Mouse (Mus musculus) midbrain, embryonic 10.5 days (tissue): ENCODE data around the gene Gm5447. TPM values are rescaled to one million over a fixed set of nuclear protein-coding genes. Genes with fewer than 3 reads are reported as not detected.

Experiments used
- DNase-seq: peaks from one replicate; pipeline ENCODE4 v3.0.0-alpha.2; 2017; ENCODE audit warnings: low spot score
- H3K27ac ChIP-seq: fragments of 300-500 bp; sonication (generic); replicated peaks from 2 replicates; pipeline ENCODE4 v1.5.1; 2016; ENCODE audit warnings: mild to moderate bottlenecking
- H3K27me3 ChIP-seq: fragments of 300-500 bp; sonication (generic); 2 replicates; pipeline ENCODE4 v1.6.1; 2016; ENCODE audit warnings: low read depth, mild to moderate bottlenecking; ENCODE audit not compliant: poor library complexity, severe bottlenecking
- H3K36me3 ChIP-seq: fragments of 300-500 bp; sonication (generic); 2 replicates; pipeline ENCODE4 v1.6.1; 2016; ENCODE audit warnings: mild to moderate bottlenecking, moderate library complexity
- H3K4me1 ChIP-seq: fragments of 300-500 bp; sonication (generic); 2 replicates; pipeline ENCODE4 v1.6.1; 2016
- H3K4me3 ChIP-seq: fragments of 300-500 bp; sonication (generic); 2 replicates; pipeline ENCODE4 v1.5.1; 2016; ENCODE audit warnings: mild to moderate bottlenecking, moderate library complexity
- H3K9me3 ChIP-seq: fragments of 300-500 bp; sonication (generic); replicated peaks from 2 replicates; pipeline ENCODE4 v1.6.1; 2016; ENCODE audit warnings: mild to moderate bottlenecking
- WGBS: fragments of 180-500 bp; shearing (Covaris S2); methylation state at CpG from one replicate; pipeline ENCODE4 v1.1.7; 2016; 5-methylcytosine and 5-hydroxymethylcytosine counted together
- polyA plus RNA-seq: library from polyadenylated mRNA; unstranded; fragments of >200 nt; fragmentation: Nextera tagmentation; extraction: Ambion mirVana; gene quantifications from 2 replicates; pipeline ENCODE4 v1.2.1, GENCODE M21; 2016

The Gm5447 gene
- polyA plus RNA-seq, 1 experiment from 2014 or later = 0.10 TPM

DNA sequence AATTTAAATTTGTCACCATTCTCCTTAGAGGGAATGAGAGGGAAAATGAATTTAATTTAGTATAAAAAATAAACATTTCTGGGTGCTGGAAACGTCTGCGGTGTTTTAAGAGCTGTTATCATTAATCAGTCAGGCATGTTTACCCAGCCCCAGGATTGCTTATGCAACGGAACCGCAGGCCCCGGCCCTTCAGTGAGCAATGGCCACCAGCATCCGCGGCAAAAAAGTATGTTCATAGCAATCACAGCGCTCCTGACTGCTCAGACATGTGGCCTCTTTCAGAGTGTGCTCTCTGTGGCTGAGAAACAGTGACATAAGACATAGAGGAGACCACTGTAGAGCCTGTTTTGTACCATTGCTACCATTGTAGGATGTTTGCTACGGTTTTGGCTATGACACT lies 16.2 kb downstream of the Gm5447 start:
- 82% methylated on average over 9 of the region's 9 CpGs for WGBS
- no peak overlapping the region for H3K4me3 ChIP-seq
- H3K27me3 ChIP-seq = peaks cover 34% of the 10 kb centered on the region
- H3K27ac ChIP-seq = no peak overlapping the region
- no peak for DNase-seq
- H3K36me3 ChIP-seq = no peaks in the 10 kb centered on the region
- H3K4me1 ChIP-seq = peaks cover 11% of the 10 kb centered on the region
- no peaks in the 10 kb centered on the region for H3K9me3 ChIP-seq

DNA sequence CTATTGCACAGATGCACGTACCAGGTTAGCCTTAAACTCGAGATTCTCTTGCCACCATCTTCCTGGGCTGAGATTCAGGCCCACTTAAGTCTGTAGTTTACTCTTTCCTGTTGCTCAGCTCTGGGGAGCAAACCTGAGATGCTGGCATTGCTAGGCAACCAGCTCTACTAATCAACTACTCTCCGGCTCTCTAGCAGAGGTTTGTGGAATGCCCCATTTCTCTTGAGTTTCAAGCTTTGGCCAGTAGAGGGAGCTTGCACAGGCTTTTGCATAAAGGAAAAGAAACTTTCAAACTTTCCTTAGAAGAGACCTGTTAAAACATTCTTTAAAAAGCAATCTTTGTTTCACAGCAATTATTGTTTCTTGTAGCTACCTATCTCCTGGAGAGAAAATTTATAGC lies 19.8 kb downstream of the Gm5447 start:
- peak; percentile 52 for DNase-seq
- Histone ChIP-seq H3K27ac (no peak overlapping the region), H3K27me3 (peaks cover 8% of the 10 kb centered on the region; the same call in 1 of the 2 replicates), H3K4me1 (no peaks in the 10 kb centered on the region), H3K4me3 (no peak overlapping the region), H3K36me3 (no peaks in the 10 kb centered on the region), H3K9me3 (no peaks in the 10 kb centered on the region)
- WGBS = 26% methylated on average over 3 of the region's 3 CpGs

DNA sequence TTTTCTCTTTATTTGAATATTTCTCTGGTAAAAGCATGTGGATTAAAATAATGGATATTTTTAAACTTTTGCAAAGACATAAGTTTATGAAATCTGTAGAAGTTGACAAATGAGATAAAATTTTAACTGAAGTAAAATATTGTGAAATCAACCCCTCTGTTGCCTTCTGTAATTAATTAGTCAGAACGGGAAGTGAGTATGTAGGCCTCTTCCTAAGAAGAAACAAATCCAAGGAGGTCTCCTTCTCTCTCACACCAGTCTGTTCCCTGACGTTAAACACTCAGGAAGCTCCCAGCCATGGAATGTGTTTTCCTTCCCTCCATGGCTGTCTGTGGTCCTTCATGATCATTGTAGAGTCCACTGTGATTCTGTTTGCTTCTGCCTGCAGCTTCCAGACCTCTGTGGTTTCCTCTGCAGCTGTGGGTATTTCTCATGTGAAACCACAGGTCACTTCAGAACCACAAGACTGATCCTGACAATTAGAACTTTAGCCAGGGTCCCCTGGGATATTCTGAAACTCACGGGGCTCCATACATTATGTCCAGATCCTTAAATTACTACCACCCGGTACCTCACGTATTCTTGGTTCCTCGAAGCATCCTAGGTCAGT lies 20.4 kb downstream of the Gm5447 start:
- no peaks in the 10 kb centered on the region for H3K36me3 ChIP-seq
- 78% methylated on average over 6 of the region's 6 CpGs for WGBS
- H3K27me3 ChIP-seq = peaks cover 8% of the 10 kb centered on the region; the same call in 1 of the 2 replicates
- no peak overlapping the region for H3K4me3 ChIP-seq
- no peak overlapping the region for H3K27ac ChIP-seq
- H3K9me3 ChIP-seq = no peaks in the 10 kb centered on the region
- no peak for DNase-seq
- H3K4me1 ChIP-seq = no peaks in the 10 kb centered on the region

DNA sequence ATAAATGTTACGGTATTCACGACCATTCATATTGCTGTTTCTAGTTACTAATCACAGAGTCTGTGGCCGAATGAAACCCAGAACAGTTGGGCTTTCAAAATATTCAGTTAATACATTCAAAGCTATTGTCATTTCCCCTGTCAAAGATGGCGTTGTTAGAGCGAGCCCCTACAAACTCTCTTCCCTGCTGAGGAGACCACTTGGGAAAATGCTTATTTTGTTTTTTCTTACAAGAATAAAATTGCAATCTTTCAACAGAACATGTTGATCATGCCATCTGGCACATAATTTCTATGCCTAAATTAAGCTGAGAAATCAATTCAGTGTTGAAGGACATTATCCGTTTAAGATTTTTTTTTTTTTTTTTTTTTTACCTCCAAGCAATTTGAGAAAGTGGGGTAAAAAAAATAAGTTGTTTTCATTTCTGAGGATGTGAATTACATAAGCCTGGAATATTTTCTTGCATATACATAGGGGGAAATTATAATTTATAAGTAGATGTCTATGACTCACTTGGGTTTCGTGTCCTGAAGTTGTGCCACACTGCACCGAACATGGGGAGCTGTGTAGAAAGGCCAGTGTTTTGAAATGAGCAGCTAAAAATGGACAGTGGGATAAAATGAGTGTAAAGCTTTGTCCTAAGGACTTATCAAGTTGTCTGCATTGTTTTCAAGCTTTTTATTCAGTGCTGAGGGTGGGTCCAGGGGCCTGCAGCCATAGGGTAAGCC lies 23.7 kb downstream of the Gm5447 start:
- H3K4me3 ChIP-seq = no peak overlapping the region
- no peaks in the 10 kb centered on the region for H3K9me3 ChIP-seq
- peaks cover 3% of the 10 kb centered on the region; the same call in 1 of the 2 replicates for H3K27me3 ChIP-seq
- 88% methylated on average over 8 of the region's 8 CpGs for WGBS
- no peaks in the 10 kb centered on the region for H3K4me1 ChIP-seq
- no peak overlapping the region for H3K27ac ChIP-seq
- no peaks in the 10 kb centered on the region for H3K36me3 ChIP-seq
- DNase-seq = no peak

DNA sequence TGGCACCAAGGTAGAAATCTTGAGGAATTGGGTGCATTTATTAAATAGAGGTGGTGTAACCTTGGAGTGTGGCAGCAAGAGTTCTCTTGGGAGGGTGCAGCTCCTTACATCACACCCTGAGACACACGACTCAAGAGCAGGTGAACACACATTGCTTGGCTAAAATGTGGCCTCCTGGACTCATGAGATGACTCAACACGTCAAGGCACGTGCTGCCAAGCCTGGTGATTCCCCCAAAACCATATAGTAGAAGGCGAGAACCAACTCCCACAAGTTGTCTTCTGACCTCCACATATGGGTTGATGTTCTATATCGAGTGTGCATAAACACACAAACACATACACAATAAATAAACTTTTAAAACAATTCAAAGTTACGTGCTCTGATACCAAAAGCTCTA lies 25.8 kb downstream of the Gm5447 start:
- DNase-seq = no peak
- WGBS = 85% methylated on average over 6 of the region's 6 CpGs
- H3K36me3 ChIP-seq = no peaks in the 10 kb centered on the region
- H3K27ac ChIP-seq = no peak overlapping the region
- H3K27me3 ChIP-seq = no peaks in the 10 kb centered on the region
- no peaks in the 10 kb centered on the region for H3K9me3 ChIP-seq
- H3K4me3 ChIP-seq = no peak overlapping the region
- H3K4me1 ChIP-seq = no peaks in the 10 kb centered on the region

DNA sequence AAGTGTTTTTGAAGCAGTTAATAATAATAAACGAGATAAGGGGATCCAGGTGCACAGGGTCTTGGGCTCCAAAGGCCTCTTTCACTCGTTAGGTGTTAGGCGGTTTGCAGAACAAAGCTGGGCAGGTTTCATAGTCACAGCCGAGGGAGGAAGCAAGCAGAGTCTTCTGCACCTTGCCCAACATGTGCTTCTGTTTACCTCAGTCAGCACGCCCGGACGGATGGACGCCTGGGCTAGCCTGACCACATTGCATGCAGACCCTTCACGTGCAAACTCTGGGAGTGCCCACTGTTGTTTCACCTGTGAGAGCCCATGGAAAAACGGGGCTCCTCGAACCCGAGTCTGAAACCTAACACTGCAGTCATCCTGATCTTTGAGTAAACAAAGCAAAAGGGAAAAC lies 30.5 kb downstream of the Gm5447 start:
- WGBS = 55% methylated on average over 12 of the region's 12 CpGs
- no peak overlapping the region for H3K27ac ChIP-seq
- no peaks in the 10 kb centered on the region for H3K4me1 ChIP-seq
- H3K36me3 ChIP-seq = no peaks in the 10 kb centered on the region
- DNase-seq = no peak
- H3K27me3 ChIP-seq = no peaks in the 10 kb centered on the region
- no peaks in the 10 kb centered on the region for H3K9me3 ChIP-seq
- no peak overlapping the region for H3K4me3 ChIP-seq

DNA sequence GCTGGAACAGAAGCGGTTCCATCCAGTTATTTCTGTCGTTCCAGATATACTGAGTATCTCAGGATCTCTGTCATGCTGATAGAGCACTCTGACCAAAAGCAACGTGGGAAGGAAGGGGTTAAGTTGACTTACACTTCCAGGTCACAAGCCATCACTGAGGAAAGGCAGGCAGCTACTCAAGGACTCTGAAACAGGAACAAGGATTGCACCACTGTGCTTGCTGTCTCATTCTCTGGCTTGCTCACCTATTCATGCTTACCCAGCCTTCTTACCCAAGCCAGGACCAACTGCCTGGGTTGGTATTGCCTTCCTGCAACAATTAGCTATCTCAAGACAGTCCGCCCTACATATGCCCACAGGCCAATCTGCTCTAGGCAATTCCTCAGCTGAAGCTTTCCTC lies 31.0 kb downstream of the Gm5447 start:
- no peak for DNase-seq
- Histone ChIP-seq H3K27me3 (no peaks in the 10 kb centered on the region), H3K9me3 (no peaks in the 10 kb centered on the region), H3K36me3 (no peaks in the 10 kb centered on the region), H3K4me3 (no peak overlapping the region), H3K4me1 (no peaks in the 10 kb centered on the region), H3K27ac (no peak overlapping the region)
- 71% methylated on average over 4 of the region's 4 CpGs for WGBS

DNA sequence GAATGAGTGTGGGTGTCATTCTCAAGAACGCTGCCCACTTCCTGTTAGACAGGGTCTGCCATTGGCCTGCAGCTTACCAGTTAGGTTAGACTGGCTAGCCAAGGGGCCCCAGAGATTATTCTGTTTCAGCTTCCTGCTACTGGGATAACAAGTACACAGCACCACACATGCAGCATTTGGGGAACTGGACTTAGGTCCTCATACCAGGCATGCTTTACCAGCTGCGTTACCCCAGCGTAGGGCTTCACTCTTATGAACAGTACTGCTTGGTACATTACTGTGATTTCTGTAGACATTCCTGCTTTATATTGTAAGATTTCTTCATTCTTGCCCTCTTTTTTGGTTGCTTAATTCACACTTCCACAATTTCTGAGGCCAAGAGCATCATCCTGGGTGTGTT lies 43.5 kb downstream of the Gm5447 start:
- no peak for DNase-seq
- Histone ChIP-seq H3K27me3 (no peaks in the 10 kb centered on the region), H3K4me3 (no peak overlapping the region), H3K4me1 (0 out of 2 replicates have a peak, but pooled peaks cover 3% of the 10 kb centered on the region), H3K36me3 (no peaks in the 10 kb centered on the region), H3K27ac (no peak overlapping the region), H3K9me3 (no peaks in the 10 kb centered on the region)
- 95% methylated on average over 3 of the region's 3 CpGs for WGBS

DNA sequence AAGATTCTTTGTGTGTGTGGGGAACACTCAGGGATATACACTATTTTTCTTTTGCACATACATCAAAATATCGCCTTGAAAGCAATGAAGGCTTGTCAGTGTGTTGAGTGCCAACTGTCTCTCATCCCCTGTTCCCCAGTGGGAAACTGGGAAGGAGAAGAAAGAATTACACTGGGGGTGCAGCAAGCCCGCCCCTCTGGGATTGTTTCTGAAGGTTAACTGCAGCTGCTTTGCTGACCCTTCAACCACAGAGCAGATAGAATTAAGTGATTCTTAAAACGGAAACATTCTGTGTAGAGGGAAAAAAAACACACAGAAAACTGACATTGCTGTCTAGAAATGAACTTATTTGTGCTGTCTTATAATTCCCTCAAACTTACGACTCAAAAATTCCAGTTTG lies 47.5 kb downstream of the Gm5447 start:
- Histone ChIP-seq H3K4me1 (0 out of 2 replicates have a peak, but pooled peaks cover 3% of the 10 kb centered on the region), H3K27me3 (no peaks in the 10 kb centered on the region), H3K27ac (no peak overlapping the region), H3K36me3 (no peaks in the 10 kb centered on the region), H3K9me3 (no peaks in the 10 kb centered on the region), H3K4me3 (no peak overlapping the region)
- WGBS = 76% methylated on average over 4 of the region's 4 CpGs
- DNase-seq = no peak

DNA sequence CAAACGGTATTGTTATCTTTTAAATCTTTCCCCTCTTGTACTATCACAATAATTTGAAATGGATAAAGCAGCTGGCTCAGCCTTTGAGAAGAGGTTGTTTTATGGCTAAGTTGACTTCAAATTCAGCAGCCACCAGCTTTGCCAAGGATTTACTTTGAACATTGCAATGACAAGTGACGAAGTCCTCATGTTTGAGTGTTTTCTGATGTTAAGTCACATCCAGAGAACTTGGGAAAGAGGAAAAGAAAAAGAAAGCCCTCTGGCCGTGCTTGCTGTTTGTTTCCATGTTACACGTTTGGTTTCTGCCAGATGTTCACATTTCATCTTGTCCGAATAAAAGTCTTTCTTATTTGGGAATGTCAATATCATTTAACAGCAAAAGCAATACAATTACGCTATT lies 47.9 kb downstream of the Gm5447 start:
- no peaks in the 10 kb centered on the region for H3K36me3 ChIP-seq
- 0 out of 2 replicates have a peak, but pooled peaks cover 3% of the 10 kb centered on the region for H3K4me1 ChIP-seq
- H3K9me3 ChIP-seq = no peaks in the 10 kb centered on the region
- no peaks in the 10 kb centered on the region for H3K27me3 ChIP-seq
- WGBS = 76% methylated on average over 6 of the region's 6 CpGs
- no peak overlapping the region for H3K27ac ChIP-seq
- no peak for DNase-seq
- no peak overlapping the region for H3K4me3 ChIP-seq

DNA sequence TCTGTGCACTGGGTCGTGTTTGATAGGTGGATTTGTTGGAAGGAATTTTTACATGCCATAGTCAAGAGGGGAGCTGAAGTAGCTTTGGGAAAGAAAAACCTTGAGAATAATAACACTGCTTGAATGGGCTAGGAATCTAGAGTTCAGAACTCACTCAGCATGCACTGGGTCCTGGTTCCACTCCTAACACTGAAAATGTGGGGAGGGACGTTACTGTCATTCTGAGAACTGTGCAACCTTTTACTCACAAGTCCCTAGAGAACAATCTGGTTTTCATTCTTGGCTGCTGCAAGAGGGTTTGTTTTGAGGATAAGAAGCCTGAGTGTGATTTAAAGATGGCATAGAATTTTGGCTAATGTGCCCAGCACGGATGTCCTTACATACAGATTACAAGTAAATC lies 49.7 kb downstream of the Gm5447 start:
- no peak overlapping the region for H3K4me3 ChIP-seq
- H3K9me3 ChIP-seq = no peaks in the 10 kb centered on the region
- 76% methylated on average over 3 of the region's 3 CpGs for WGBS
- H3K27me3 ChIP-seq = no peaks in the 10 kb centered on the region
- no peaks in the 10 kb centered on the region for H3K36me3 ChIP-seq
- no peak for DNase-seq
- 0 out of 2 replicates have a peak, but pooled peaks cover 3% of the 10 kb centered on the region for H3K4me1 ChIP-seq
- no peak overlapping the region for H3K27ac ChIP-seq
